ENCODE assay signal across 17 mouse cellular contexts in genomic region chr6:6335251-6335650, GRCm38 (mm10).
DNase-seq lines count a peak whose midpoint lies in the region; ATAC-seq and TF ChIP-seq lines count a peak whose summit lies in the region.
"Had no signal": no experiment of that assay in that cellular context is flagged by ENCODE, and none has a peak within 500 bp of the region (broad histone marks: within the 10 kb centered on the region; RNA-seq: fewer than 3 reads in every experiment).

No protein-coding gene starts in this region.

- DNase-seq in embryonic facial prominence, embryonic 11.5 days (ENCODE audit: low spot score), result peak; percentile 71
- no peak for DNase-seq in embryonic facial prominence, embryonic 10.5 days (ENCODE audit: low spot score)
- DNase-seq in layer of hippocampus, adult 11-12 months (ENCODE audit: low spot score), result peak; percentile 13
- no peak for DNase-seq in layer of hippocampus, postnatal 25 days (ENCODE audit: extremely low spot score in 1 of 2, low spot score in 1 of 2)
- peak; percentile 7 for DNase-seq in brain, adult 2 months (ENCODE audit: low read depth, low spot score)
- peak; percentile 14 for DNase-seq in limb, embryonic 14.5 days (ENCODE audit: low spot score)
- DNase-seq in ovary, postnatal 36 days (ENCODE audit: low spot score), result no peak
- no peak for DNase-seq in kidney, adult 11 months
- DNase-seq: cerebellum, adult 11-12 months; cerebellum, postnatal 36 days; heart, postnatal 4 days; kidney, postnatal 14 days; lung, postnatal 10 days; right cerebral cortex, postnatal 25 days had no signal

- 46% methylated on average over 8 of the region's 8 CpGs for WGBS in embryonic facial prominence, embryonic 11.5 days
- WGBS in embryonic facial prominence, embryonic 10.5 days, result 69% methylated on average over 8 of the region's 8 CpGs
- 32% methylated on average over 8 of the region's 8 CpGs for WGBS in limb, embryonic 14.5 days

- H3K9ac ChIP-seq in embryonic facial prominence, embryonic 11.5 days (replicated peaks; ENCODE audit: low read length), result no peak overlapping the region
- no peak overlapping the region for H3K9ac ChIP-seq in limb, embryonic 14.5 days (ENCODE audit: low read depth, low read length, severe bottlenecking)
- H3K9ac ChIP-seq: embryonic facial prominence, embryonic 13.5 days; liver, embryonic 15.5 days had no signal

- no peak for TF ChIP-seq POLR2A in limb, embryonic 14.5 days (IDR thresholded peaks at IDR 0.05; ENCODE audit: borderline replicate concordance, extremely low read depth, insufficient read depth, insufficient read length)

- no peaks in the 10 kb centered on the region for H3K9me3 ChIP-seq in embryonic facial prominence, embryonic 11.5 days (replicated peaks; ENCODE audit: control insufficient read depth, low read length)
- H3K9me3 ChIP-seq in embryonic facial prominence, embryonic 10.5 days, result 0 out of 2 replicates have a peak, but pooled peaks cover 2% of the 10 kb centered on the region
- peaks cover 7% of the 10 kb centered on the region; the same call in 1 of the 2 replicates for H3K9me3 ChIP-seq in limb, embryonic 14.5 days (ENCODE audit: control insufficient read depth, low read length)
- H3K9me3 ChIP-seq: liver, embryonic 15.5 days had no signal

- no peak overlapping the region for H3K4me3 ChIP-seq in embryonic facial prominence, embryonic 11.5 days (ENCODE audit: low read depth, low read length)
- H3K4me3 ChIP-seq in embryonic facial prominence, embryonic 10.5 days, result no peak overlapping the region
- H3K4me3 ChIP-seq in limb, embryonic 14.5 days (replicated peaks; ENCODE audit: low read length), result no peak overlapping the region
- H3K4me3 ChIP-seq: embryonic facial prominence, embryonic 13.5 days; liver, embryonic 15.5 days had no signal

- ATAC-seq in embryonic facial prominence, embryonic 11.5 days (replicated peaks; ENCODE audit: insufficient number of reproducible peaks, low FRiP score, low TSS enrichment, low read depth), result peak; percentile 70
- no peak for ATAC-seq in limb, embryonic 14.5 days (ENCODE audit: low FRiP score, low read depth)
- ATAC-seq: intestine, embryonic 16.5 days had no signal

- no peaks in the 10 kb centered on the region for H3K4me1 ChIP-seq in embryonic facial prominence, embryonic 11.5 days (ENCODE audit: control insufficient read depth, insufficient read depth, low read length)
- H3K4me1 ChIP-seq in embryonic facial prominence, embryonic 10.5 days, result no peaks in the 10 kb centered on the region
- H3K4me1 ChIP-seq in limb, embryonic 14.5 days (ENCODE audit: control insufficient read depth, insufficient read depth, low read length), result peaks cover 4% of the 10 kb centered on the region; the same call in 1 of the 2 replicates
- H3K4me1 ChIP-seq: liver, embryonic 15.5 days had no signal

- no peak overlapping the region for H3K27ac ChIP-seq in embryonic facial prominence, embryonic 11.5 days (replicated peaks; ENCODE audit: low read depth, low read length)
- H3K27ac ChIP-seq in embryonic facial prominence, embryonic 10.5 days (replicated peaks), result no peak overlapping the region
- H3K27ac ChIP-seq in limb, embryonic 14.5 days (replicated peaks; ENCODE audit: low read depth, low read length), result no peak overlapping the region
- H3K27ac ChIP-seq: embryonic facial prominence, embryonic 13.5 days; liver, embryonic 15.5 days had no signal

- no peak overlapping the region for H3K4me2 ChIP-seq in embryonic facial prominence, embryonic 11.5 days (ENCODE audit: low read depth, low read length)
- H3K4me2 ChIP-seq in limb, embryonic 14.5 days (replicated peaks; ENCODE audit: low read depth, low read length, severe bottlenecking), result no peak overlapping the region
- H3K4me2 ChIP-seq: embryonic facial prominence, embryonic 13.5 days; liver, embryonic 15.5 days had no signal

- no peaks in the 10 kb centered on the region for H3K27me3 ChIP-seq in embryonic facial prominence, embryonic 11.5 days (ENCODE audit: control insufficient read depth, insufficient read depth, low read length)
- no peaks in the 10 kb centered on the region for H3K27me3 ChIP-seq in embryonic facial prominence, embryonic 10.5 days (replicated peaks; ENCODE audit: low read depth, poor library complexity, severe bottlenecking)
- no peaks in the 10 kb centered on the region for H3K27me3 ChIP-seq in limb, embryonic 14.5 days (ENCODE audit: control insufficient read depth, insufficient read depth, low read length)
- H3K27me3 ChIP-seq: liver, embryonic 15.5 days had no signal

- no peaks in the 10 kb centered on the region for H3K36me3 ChIP-seq in embryonic facial prominence, embryonic 11.5 days (replicated peaks; ENCODE audit: control insufficient read depth, insufficient read depth, low read depth, low read length)
- no peaks in the 10 kb centered on the region for H3K36me3 ChIP-seq in embryonic facial prominence, embryonic 10.5 days (replicated peaks)
- H3K36me3 ChIP-seq in limb, embryonic 14.5 days (ENCODE audit: control insufficient read depth, insufficient read depth, low read length), result no peaks in the 10 kb centered on the region
- H3K36me3 ChIP-seq: embryonic facial prominence, embryonic 13.5 days; liver, embryonic 15.5 days had no signal

Comparison
In these comparisons a context has a peak if more than half of its experiments do, and no peak if none do; other contexts are left out.
1. DNase-seq: peak in embryonic facial prominence, embryonic 11.5 days (single experiment), layer of hippocampus, adult 11-12 months (single experiment), brain, adult 2 months (single experiment) and limb, embryonic 14.5 days (single experiment); none in embryonic facial prominence, embryonic 10.5 days (single experiment), layer of hippocampus, postnatal 25 days (0 of 2), ovary, postnatal 36 days (single experiment) and kidney, adult 11 months (single experiment).